Mouse (Mus musculus) CD4-positive, CD25-positive, alpha-beta regulatory T cell, adult 9 weeks (primary cell): ENCODE measurements around the gene Klra7. TPM values are rescaled to one million over a fixed set of nuclear protein-coding genes. Genes with fewer than 3 reads are reported as not detected.

Experiments used
- polyA plus RNA-seq: library from polyadenylated mRNA; unstranded; fragments of 100-300 nt; shearing (Covaris generic); gene quantifications from one replicate; pipeline ENCODE4 v1.2.1, GENCODE M21; 2017

Gene Klra7
- polyA plus RNA-seq = not detected

GRCm38 (mm10) chr6:130233222-130233621 is at the start of gene Klra7:
TSS of gene Klra7 (minus strand) at chr6:130233322.

GRCm38 (mm10) chr6:130281828-130282227 is 48.7 kb upstream of the Klra7 start, which contains the start of gene Klra10:
TSS of gene Klra10 (minus strand) at chr6:130281928.

GRCm38 (mm10) chr6:130193012-130193411 is 40.1 kb downstream of the Klra7 start, which contains the start of gene Klra9:
TSS of gene Klra9 (minus strand) at chr6:130193112.

Other genes with a start within 250 kb of the Klra7 start
- not detected for gene Klra6, start 206.4 kb downstream of the Klra7 start, polyA plus RNA-seq
- not detected for gene Klra4, start 166.1 kb downstream of the Klra7 start, polyA plus RNA-seq
- gene Klra8, start 103.4 kb downstream of the Klra7 start, polyA plus RNA-seq = not detected
- gene Klra9, start 40.2 kb downstream of the Klra7 start, polyA plus RNA-seq = not detected
- not detected for gene Klra10, start 48.6 kb upstream of the Klra7 start, polyA plus RNA-seq
- gene Klra3, start 104.3 kb upstream of the Klra7 start, polyA plus RNA-seq = not detected
- gene Klra1, start 153.6 kb upstream of the Klra7 start, polyA plus RNA-seq = not detected